Mouse (Mus musculus) liver, adult 2 months (tissue): ENCODE data around the gene Eif4g3. TPM values are rescaled to one million over a fixed set of nuclear protein-coding genes. Genes with fewer than 3 reads are reported as not detected.
A peak's percentile ranks its signal among the peaks of the same experiment; 100 is the strongest.

ENCODE experiments used
- DNase-seq: peaks from one replicate; pipeline ENCODE4 v3.0.0-alpha.2; 2011; ENCODE audit warnings: low read depth, low spot score; ENCODE audit errors: extremely low read depth
- H3K27ac ChIP-seq: fragments of 200-500 bp; replicated peaks from 2 replicates; pipeline ENCODE4 v1.5.1; 2012; ENCODE audit warnings: low read depth, mild to moderate bottlenecking, control low read depth, inconsistent platforms, low read length; ENCODE audit not compliant: insufficient read depth
- H3K27me3 ChIP-seq: fragments of 200-500 bp; 2 replicates; pipeline ENCODE4 v1.6.1; 2012; ENCODE audit warnings: mild to moderate bottlenecking, moderate library complexity, low read length, inconsistent platforms; ENCODE audit not compliant: control insufficient read depth, insufficient read depth
- H3K36me3 ChIP-seq: fragments of 200-500 bp; 2 replicates; pipeline ENCODE4 v1.6.1; 2012; ENCODE audit warnings: low read length, inconsistent platforms; ENCODE audit not compliant: control insufficient read depth, insufficient read depth
- H3K4me1 ChIP-seq: fragments of 200-500 bp; 2 replicates; pipeline ENCODE4 v1.6.1; 2011; ENCODE audit warnings: low read length; ENCODE audit not compliant: control insufficient read depth, insufficient read depth
- H3K4me3 ChIP-seq: fragments of 200-500 bp; 2 replicates; pipeline ENCODE4 v1.5.1; 2011; ENCODE audit warnings: low read depth, mild to moderate bottlenecking, control low read depth, low read length, moderate library complexity; ENCODE audit not compliant: insufficient read depth
- H3K79me2 ChIP-seq: fragments of 200-500 bp; 2 replicates; pipeline ENCODE4 v1.6.1; 2012; ENCODE audit warnings: inconsistent platforms, mild to moderate bottlenecking, low read length, moderate library complexity; ENCODE audit not compliant: control insufficient read depth, insufficient read depth
- H3K9ac ChIP-seq: fragments of 200-500 bp; 2 replicates; pipeline ENCODE4 v1.6.1; 2012; ENCODE audit warnings: low read depth, mild to moderate bottlenecking, control low read depth, inconsistent platforms, low read length
- CTCF ChIP-seq: fragments of 200-500 bp; IDR thresholded peaks from 2 replicates; pipeline ENCODE4 v1.5.1; 2011; ENCODE audit warnings: low read depth, low read length, control low read depth
- POLR2A ChIP-seq: fragments of 200-500 bp; IDR thresholded peaks from 2 replicates; pipeline ENCODE4 v1.6.1; 2011; ENCODE audit warnings: low read length, control low read depth; ENCODE audit not compliant: insufficient read depth; ENCODE audit errors: extremely low read depth
- WGBS: fragments of 180-500 bp; shearing (Covaris S2); methylation state at CpG from one replicate; pipeline ENCODE4 v1.1.7; 2018; 5-methylcytosine and 5-hydroxymethylcytosine counted together
- polyA plus RNA-seq: library from polyadenylated mRNA; depleted of rRNA; stranded (reverse); fragments of >200 nt; gene quantifications from 2 replicates; pipeline ENCODE4 v1.2.3, GENCODE M21; 2012
- total RNA-seq: library from RNA; depleted of rRNA; stranded (reverse); fragments of >200 nt; gene quantifications from 2 replicates; pipeline ENCODE4 v1.2.3, GENCODE M21; 2014

The Eif4g3 gene
- total and polyA plus RNA-seq, 2 experiments = 9.7 to 17.0 TPM

DNA sequence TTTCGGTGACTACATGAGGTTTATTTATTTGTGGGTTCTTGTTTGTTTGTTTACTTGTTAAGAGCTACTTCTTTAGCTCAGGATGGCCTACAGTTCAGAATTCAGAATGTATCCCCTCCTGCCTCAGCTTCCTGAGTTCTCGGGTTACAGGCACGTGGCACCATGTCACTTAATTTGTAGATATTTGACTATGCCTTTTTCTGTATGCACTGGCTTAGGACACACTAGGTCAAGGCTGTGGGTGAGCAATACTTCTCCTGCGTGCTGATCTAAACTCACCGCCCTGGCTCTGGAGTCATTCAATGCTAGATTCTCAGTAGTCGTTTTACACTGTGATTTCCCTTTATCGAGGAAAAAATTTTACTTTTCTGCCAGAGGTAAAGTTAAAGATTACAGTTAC lies 227.9 kb downstream of the Eif4g3 start:
- 21% methylated on average over 7 of the region's 7 CpGs for WGBS
- peaks cover 20% of the 10 kb centered on the region for H3K79me2 ChIP-seq
- no peak overlapping the region for H3K4me3 ChIP-seq
- H3K27ac ChIP-seq = no peak overlapping the region
- H3K27me3 ChIP-seq = no peaks in the 10 kb centered on the region
- H3K4me1 ChIP-seq = peaks cover 21% of the 10 kb centered on the region
- DNase-seq = peak; percentile 52
- no peak overlapping the region for H3K9ac ChIP-seq
- H3K36me3 ChIP-seq = peaks cover 34% of the 10 kb centered on the region
- TF ChIP-seq POLR2A (no peak), CTCF (no peak)

DNA sequence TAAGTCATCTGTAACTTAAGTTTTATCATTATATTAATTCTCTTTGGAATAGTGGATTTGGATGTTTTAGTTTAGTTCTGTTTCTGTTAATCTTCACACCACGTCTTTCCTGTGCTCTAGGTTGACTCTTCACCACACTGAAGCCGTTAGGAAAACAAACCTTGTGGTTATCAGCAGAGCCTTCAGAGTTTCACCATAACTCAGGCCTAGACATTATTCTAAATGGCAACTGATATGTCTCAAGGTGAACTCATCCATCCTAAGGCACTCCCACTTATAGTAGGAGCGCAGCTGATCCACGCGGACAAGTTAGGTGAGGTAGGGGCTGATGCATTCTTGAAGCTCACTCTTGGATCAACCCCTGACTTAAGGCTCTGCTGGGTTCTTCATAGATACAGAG lies 228.6 kb downstream of the Eif4g3 start:
- Histone ChIP-seq H3K4me1 (peaks cover 20% of the 10 kb centered on the region), H3K79me2 (peaks cover 20% of the 10 kb centered on the region), H3K27me3 (no peaks in the 10 kb centered on the region), H3K4me3 (no peak overlapping the region), H3K27ac (no peak overlapping the region), H3K9ac (no peak overlapping the region), H3K36me3 (peaks cover 39% of the 10 kb centered on the region)
- WGBS = 72% methylated on average over 5 of the region's 5 CpGs
- TF ChIP-seq POLR2A = no peak
- TF ChIP-seq CTCF = no peak
- no peak for DNase-seq

DNA sequence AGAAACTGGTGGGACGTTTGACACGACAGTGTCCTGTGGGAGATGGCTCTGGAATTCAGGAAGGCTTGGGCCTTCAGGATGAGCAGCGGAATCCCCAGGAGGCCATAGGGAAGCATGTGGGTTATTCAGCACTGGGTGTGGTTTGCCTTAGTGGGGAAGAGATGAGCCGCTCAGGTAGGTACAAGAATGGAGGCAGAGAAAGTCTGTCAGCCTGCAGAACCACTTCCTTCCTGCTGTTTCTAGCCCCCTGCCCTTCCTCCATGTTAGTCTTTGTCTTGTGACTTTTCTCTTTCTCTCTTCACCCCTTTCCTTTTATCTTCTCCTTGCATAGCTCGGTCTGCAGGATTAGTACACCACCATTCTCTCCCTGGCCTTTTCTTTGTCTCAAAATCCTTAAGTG lies 229.6 kb downstream of the Eif4g3 start:
- WGBS = 88% methylated on average over 5 of the region's 5 CpGs
- no peak overlapping the region for H3K4me3 ChIP-seq
- H3K4me1 ChIP-seq = peaks cover 20% of the 10 kb centered on the region
- peaks cover 46% of the 10 kb centered on the region for H3K36me3 ChIP-seq
- H3K27me3 ChIP-seq = no peaks in the 10 kb centered on the region
- no peak overlapping the region for H3K27ac ChIP-seq
- no peak overlapping the region for H3K9ac ChIP-seq
- no peak for DNase-seq
- peaks cover 17% of the 10 kb centered on the region for H3K79me2 ChIP-seq
- TF ChIP-seq CTCF = no peak
- no peak for TF ChIP-seq POLR2A

DNA sequence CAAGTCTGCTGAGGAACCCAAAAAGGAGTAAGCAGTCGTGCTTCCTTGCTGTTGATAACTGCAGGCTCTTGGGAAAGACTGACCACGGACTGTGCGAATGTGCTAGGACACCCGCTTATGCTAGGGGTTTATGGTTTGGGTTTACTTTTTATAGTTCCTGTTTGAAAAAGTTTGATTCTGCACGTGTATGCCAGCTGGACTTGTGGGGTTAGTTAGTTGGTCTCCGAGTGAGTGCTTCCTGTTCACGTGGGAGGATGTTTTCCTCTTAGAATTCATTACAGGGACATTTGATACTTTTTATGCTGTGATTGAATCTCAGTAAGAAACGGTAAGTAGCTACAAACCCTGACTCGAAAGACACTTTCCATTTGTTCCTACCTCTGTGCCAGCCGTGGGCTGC lies 230.8 kb downstream of the Eif4g3 start:
- H3K79me2 ChIP-seq = peaks cover 15% of the 10 kb centered on the region; the same call in 1 of the 2 replicates
- no peak overlapping the region for H3K9ac ChIP-seq

DNA sequence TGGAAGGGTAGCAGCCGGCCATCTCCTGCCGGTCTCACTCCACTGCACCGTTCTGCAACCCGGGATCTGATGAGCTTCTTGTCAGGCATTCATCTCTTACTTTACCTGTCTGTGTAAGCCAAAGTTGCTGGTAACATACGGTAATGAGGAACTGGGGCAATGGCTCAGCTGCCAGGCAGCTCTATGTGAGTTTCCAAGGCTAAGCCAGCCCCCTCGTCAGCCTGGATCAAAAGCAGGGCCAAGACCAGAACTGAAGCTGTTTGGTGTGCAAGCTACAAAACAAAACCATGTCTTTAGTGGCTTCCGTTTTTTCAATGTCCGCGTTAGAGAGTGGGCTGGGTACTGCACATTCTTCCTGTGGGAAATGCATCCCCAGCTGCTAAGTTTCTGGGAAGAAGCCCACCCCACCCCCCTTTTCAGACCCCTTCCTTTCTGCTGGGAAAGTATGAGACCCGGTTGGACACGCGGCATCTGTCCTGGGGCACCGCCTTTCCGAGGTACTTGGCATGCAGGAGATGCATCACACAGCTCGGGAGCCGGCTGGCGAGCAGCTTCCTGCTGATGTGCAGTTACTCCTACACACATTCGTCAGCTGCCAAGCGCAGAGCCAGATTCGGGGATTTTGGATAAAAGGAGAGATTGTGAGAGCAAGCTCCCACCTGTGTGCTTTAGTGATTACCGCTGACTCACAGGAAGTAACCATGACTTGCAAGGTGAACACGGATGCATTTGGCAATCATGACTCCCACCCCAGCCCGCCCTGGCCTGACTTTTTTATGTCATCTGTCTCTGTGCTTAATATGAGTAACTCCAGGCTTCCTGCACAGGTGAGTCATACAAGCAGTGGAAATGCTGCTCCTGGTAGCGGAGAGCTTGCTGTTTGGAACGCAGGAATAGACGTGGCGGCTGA lies 254.2 kb downstream of the Eif4g3 start:
- H3K4me3 ChIP-seq = no peak overlapping the region
- H3K27ac ChIP-seq = no peak overlapping the region
- 84% methylated on average over 27 of the region's 27 CpGs for WGBS
- no peak for TF ChIP-seq CTCF
- no peak for TF ChIP-seq POLR2A
- no peaks in the 10 kb centered on the region for H3K4me1 ChIP-seq
- H3K27me3 ChIP-seq = peaks cover 8% of the 10 kb centered on the region; the same call in 1 of the 2 replicates
- no peaks in the 10 kb centered on the region for H3K79me2 ChIP-seq
- no peak overlapping the region for H3K9ac ChIP-seq
- peaks cover 26% of the 10 kb centered on the region for H3K36me3 ChIP-seq
- DNase-seq = no peak

More for the DNA sequence above, 230.8 kb downstream of the Eif4g3 start:
- Histone ChIP-seq H3K4me3 (no peak overlapping the region), H3K4me1 (peaks cover 13% of the 10 kb centered on the region), H3K27me3 (no peaks in the 10 kb centered on the region), H3K27ac (no peak overlapping the region), H3K36me3 (peaks cover 56% of the 10 kb centered on the region)
- DNase-seq = no peak
- no peak for TF ChIP-seq CTCF
- no peak for TF ChIP-seq POLR2A
- WGBS = 88% methylated on average over 10 of the region's 10 CpGs
